Mouse (Mus musculus): Measurements from ENCODE around the gene Astl. TPM values are rescaled to one million over a fixed set of nuclear protein-coding genes. Genes with fewer than 3 reads are reported as not detected.

Gene Astl
- polyA plus RNA-seq, 1 experiment from 2014 or later = not detected

- peaks cover 19% of the 10 kb centered on the region for H3K4me1 ChIP-seq (replicated peaks; ENCODE audit: control insufficient read depth, insufficient read depth, low read length)
- 5% methylated on average over 8 of the region's 8 CpGs for WGBS
- peak overlapping the region; percentile 64 for H3K4me3 ChIP-seq (ENCODE audit: low read depth, low read length)
- no peak overlapping the region for H3K27ac ChIP-seq (ENCODE audit: low read depth, low read length)
- ATAC-seq (replicated peaks; ENCODE audit: low FRiP score) (no peak), DNase-seq (ENCODE audit: low spot score) (no peak)
- H3K27me3 ChIP-seq (replicated peaks; ENCODE audit: control insufficient read depth, insufficient read depth, low read length) = peaks cover 64% of the 10 kb centered on the region
- H3K36me3 ChIP-seq (ENCODE audit: control insufficient read depth, insufficient read depth, low read length) = no peaks in the 10 kb centered on the region
- H3K4me2 ChIP-seq = peak overlapping the region; percentile 89
- no peaks in the 10 kb centered on the region for H3K9me3 ChIP-seq (ENCODE audit: control insufficient read depth, low read length)
- peak overlapping the region; percentile 67 for H3K9ac ChIP-seq (ENCODE audit: low read depth, low read length)
These were observed 26.0 kb downstream of the Astl start for GRCm38 (mm10) chr2:127364452-127364851.

- Histone ChIP-seq H3K4me3 (ENCODE audit: low read depth, low read length) (no peak overlapping the region), H3K4me1 (replicated peaks; ENCODE audit: control insufficient read depth, insufficient read depth, low read length) (peaks cover 46% of the 10 kb centered on the region), H3K9ac (ENCODE audit: low read depth, low read length) (no peak overlapping the region), H3K27ac (ENCODE audit: low read depth, low read length) (0 out of 2 replicates have a peak overlapping the region, but pooled peaks have one; percentile 22), H3K36me3 (ENCODE audit: control insufficient read depth, insufficient read depth, low read length) (no peaks in the 10 kb centered on the region), H3K27me3 (replicated peaks; ENCODE audit: control insufficient read depth, insufficient read depth, low read length) (peaks cover 43% of the 10 kb centered on the region), H3K4me2 (peak overlapping the region; percentile 89), H3K9me3 (ENCODE audit: control insufficient read depth, low read length) (no peaks in the 10 kb centered on the region)
- 47% methylated on average over 10 of the region's 10 CpGs for WGBS
- DNase-seq (ENCODE audit: low spot score) (no peak), ATAC-seq (replicated peaks; ENCODE audit: low FRiP score) (no peak)
These were observed 28.8 kb downstream of the Astl start for GRCm38 (mm10) chr2:127367126-127367820.

- 48% methylated on average over 5 of the region's 5 CpGs for WGBS
These were observed 31.4 kb downstream of the Astl start for GRCm38 (mm10) chr2:127369703-127370376.

GRCm38 (mm10) chr2:127370561-127371483 is 32.4 kb downstream of the Astl start:
- peak; percentile 63 for DNase-seq (ENCODE audit: low spot score)
- 22% methylated on average over 9 of the region's 9 CpGs for WGBS
- Histone ChIP-seq H3K36me3 (ENCODE audit: control insufficient read depth, insufficient read depth, low read length) (no peaks in the 10 kb centered on the region), H3K4me2 (peak overlapping the region; percentile 88), H3K4me3 (ENCODE audit: low read depth, low read length) (peak overlapping the region; percentile 55), H3K4me1 (replicated peaks; ENCODE audit: control insufficient read depth, insufficient read depth, low read length) (peaks cover 77% of the 10 kb centered on the region), H3K9ac (ENCODE audit: low read depth, low read length) (peak overlapping the region; percentile 81), H3K27me3 (replicated peaks; ENCODE audit: control insufficient read depth, insufficient read depth, low read length) (peaks cover 10% of the 10 kb centered on the region), H3K9me3 (ENCODE audit: control insufficient read depth, low read length) (no peaks in the 10 kb centered on the region), H3K27ac (ENCODE audit: low read depth, low read length) (peak overlapping the region; percentile 97)
- peak; percentile 90 for ATAC-seq (replicated peaks; ENCODE audit: low FRiP score)

More at GRCm38 (mm10) chr2:127369703-127370376, 31.4 kb downstream of the Astl start:
- Histone ChIP-seq H3K4me1 (replicated peaks; ENCODE audit: control insufficient read depth, insufficient read depth, low read length) (peaks cover 69% of the 10 kb centered on the region), H3K4me2 (peak overlapping the region; percentile 88), H3K27me3 (replicated peaks; ENCODE audit: control insufficient read depth, insufficient read depth, low read length) (peaks cover 20% of the 10 kb centered on the region), H3K9me3 (ENCODE audit: control insufficient read depth, low read length) (no peaks in the 10 kb centered on the region), H3K4me3 (ENCODE audit: low read depth, low read length) (peak overlapping the region; percentile 55), H3K9ac (ENCODE audit: low read depth, low read length) (peak overlapping the region; percentile 81), H3K36me3 (ENCODE audit: control insufficient read depth, insufficient read depth, low read length) (no peaks in the 10 kb centered on the region), H3K27ac (ENCODE audit: low read depth, low read length) (peak overlapping the region; percentile 97)
- no peak for DNase-seq (ENCODE audit: low spot score)
- ATAC-seq (replicated peaks; ENCODE audit: low FRiP score) = no peak

GRCm38 (mm10) chr2:127371484-127371861 is 33.0 kb downstream of the Astl start:
- peak overlapping the region; percentile 55; the same call in 1 of the 2 replicates for H3K4me3 ChIP-seq (ENCODE audit: low read depth, low read length)
- DNase-seq (ENCODE audit: low spot score) = peak; percentile 72
- H3K4me1 ChIP-seq (replicated peaks; ENCODE audit: control insufficient read depth, insufficient read depth, low read length) = peaks cover 84% of the 10 kb centered on the region
- H3K9me3 ChIP-seq (ENCODE audit: control insufficient read depth, low read length) = no peaks in the 10 kb centered on the region
- peaks cover 5% of the 10 kb centered on the region for H3K27me3 ChIP-seq (replicated peaks; ENCODE audit: control insufficient read depth, insufficient read depth, low read length)
- ATAC-seq (replicated peaks; ENCODE audit: low FRiP score) = peak; percentile 80
- peak overlapping the region; percentile 58 for H3K9ac ChIP-seq (ENCODE audit: low read depth, low read length)
- no peaks in the 10 kb centered on the region for H3K36me3 ChIP-seq (ENCODE audit: control insufficient read depth, insufficient read depth, low read length)
- H3K4me2 ChIP-seq = peak overlapping the region; percentile 88
- H3K27ac ChIP-seq (ENCODE audit: low read depth, low read length) = peak overlapping the region; percentile 97
- WGBS = 13% methylated on average over 1 of the region's 1 CpGs

- Histone ChIP-seq H3K4me1 (replicated peaks; ENCODE audit: control insufficient read depth, insufficient read depth, low read length) (peaks cover 88% of the 10 kb centered on the region), H3K36me3 (ENCODE audit: control insufficient read depth, insufficient read depth, low read length) (no peaks in the 10 kb centered on the region), H3K9ac (ENCODE audit: low read depth, low read length) (peak overlapping the region; percentile 58), H3K4me3 (ENCODE audit: low read depth, low read length) (no peak overlapping the region), H3K4me2 (peak overlapping the region; percentile 88), H3K27ac (ENCODE audit: low read depth, low read length) (peak overlapping the region; percentile 97), H3K27me3 (replicated peaks; ENCODE audit: control insufficient read depth, insufficient read depth, low read length) (peaks cover 4% of the 10 kb centered on the region; the same call in 1 of the 2 replicates), H3K9me3 (ENCODE audit: control insufficient read depth, low read length) (no peaks in the 10 kb centered on the region)
- DNase-seq (ENCODE audit: low spot score) (no peak), ATAC-seq (replicated peaks; ENCODE audit: low FRiP score) (no peak)
- WGBS = 79% methylated on average over 2 of the region's 2 CpGs
These were observed 33.6 kb downstream of the Astl start for GRCm38 (mm10) chr2:127372082-127372481.

- Histone ChIP-seq H3K27ac (ENCODE audit: low read depth, low read length) (peak overlapping the region; percentile 85), H3K4me2 (peak overlapping the region; percentile 67), H3K4me1 (replicated peaks; ENCODE audit: control insufficient read depth, insufficient read depth, low read length) (peaks cover 80% of the 10 kb centered on the region), H3K36me3 (ENCODE audit: control insufficient read depth, insufficient read depth, low read length) (no peaks in the 10 kb centered on the region), H3K9me3 (ENCODE audit: control insufficient read depth, low read length) (no peaks in the 10 kb centered on the region), H3K9ac (ENCODE audit: low read depth, low read length) (peak overlapping the region; percentile 67), H3K27me3 (replicated peaks; ENCODE audit: control insufficient read depth, insufficient read depth, low read length) (no peaks in the 10 kb centered on the region), H3K4me3 (ENCODE audit: low read depth, low read length) (peak overlapping the region; percentile 35)
- 49% methylated on average over 3 of the region's 3 CpGs for WGBS
- DNase-seq (ENCODE audit: low spot score) (no peak), ATAC-seq (replicated peaks; ENCODE audit: low FRiP score) (peak; percentile 50)
These were observed 35.7 kb downstream of the Astl start for GRCm38 (mm10) chr2:127374131-127374530.

- H3K9ac ChIP-seq (ENCODE audit: low read depth, low read length) = peak overlapping the region; percentile 67
- no peaks in the 10 kb centered on the region for H3K27me3 ChIP-seq (replicated peaks; ENCODE audit: control insufficient read depth, insufficient read depth, low read length)
- no peaks in the 10 kb centered on the region for H3K36me3 ChIP-seq (ENCODE audit: control insufficient read depth, insufficient read depth, low read length)
- DNase-seq (ENCODE audit: low spot score) = no peak
- H3K4me2 ChIP-seq = peak overlapping the region; percentile 67
- H3K4me3 ChIP-seq (ENCODE audit: low read depth, low read length) = peak overlapping the region; percentile 35
- H3K9me3 ChIP-seq (ENCODE audit: control insufficient read depth, low read length) = no peaks in the 10 kb centered on the region
- H3K4me1 ChIP-seq (replicated peaks; ENCODE audit: control insufficient read depth, insufficient read depth, low read length) = peaks cover 71% of the 10 kb centered on the region
- H3K27ac ChIP-seq (ENCODE audit: low read depth, low read length) = peak overlapping the region; percentile 85
- ATAC-seq (replicated peaks; ENCODE audit: low FRiP score) = no peak
- 26% methylated on average over 3 of the region's 3 CpGs for WGBS
These were observed 36.6 kb downstream of the Astl start for GRCm38 (mm10) chr2:127375087-127375486.
